Mouse (Mus musculus): Measurements from ENCODE around the gene Vmp1.

GRCm38 (mm10) chr11:86591301-86591845 lies 92.3 kb downstream of the Vmp1 start:
- TF ChIP-seq TCF12 (IDR thresholded peaks at IDR 0.05; ENCODE audit: low read depth, low read length): no peak
- no peak for TF ChIP-seq USF1 (IDR thresholded peaks at IDR 0.05; ENCODE audit: low read depth, low read length)
- TF ChIP-seq CHD1 (IDR thresholded peaks at IDR 0.05; ENCODE audit: low read depth, low read length): no peak
- TF ChIP-seq RAD21 (IDR thresholded peaks at IDR 0.05; ENCODE audit: low read depth, low read length): no peak
- TF ChIP-seq MAX (IDR thresholded peaks at IDR 0.05; ENCODE audit: low read length): no peak
- TF ChIP-seq CTCF (conservative IDR thresholded peaks at IDR 0.05 in 1 of 2, IDR thresholded peaks at IDR 0.05 in 1 of 2; ENCODE audit: low read depth in 2 of 2, low read length in 2 of 2): no peak
- peak; percentile 35 for TF ChIP-seq POLR2A (IDR thresholded peaks at IDR 0.05; ENCODE audit: low read depth, low read length)
- no peak for TF ChIP-seq EP300 (IDR thresholded peaks at IDR 0.05; ENCODE audit: low read length)
- no peak for TF ChIP-seq PAX5 (IDR thresholded peaks at IDR 0.05; ENCODE audit: low read length)
- TF ChIP-seq ZNF384 (IDR thresholded peaks at IDR 0.05; ENCODE audit: low read depth, low read length): no peak
- TF ChIP-seq USF2 (conservative IDR thresholded peaks at IDR 0.05; ENCODE audit: low read depth, low read length): no peak
- no peak for TF ChIP-seq ZMIZ1 (IDR thresholded peaks at IDR 0.05; ENCODE audit: low read depth, low read length)
- no peak for TF ChIP-seq JUND (conservative IDR thresholded peaks at IDR 0.05; ENCODE audit: low read depth, low read length)

All from CH12.LX (cell line).